Mouse (Mus musculus) MEL (cell line): ENCODE results near the gene Klhl30. TPM values are rescaled to one million over a fixed set of nuclear protein-coding genes. Genes with fewer than 3 reads are reported as not detected.

Experiments used
- DNase-seq: peaks from one replicate; pipeline ENCODE4 v3.0.0; 2011; ENCODE audit warnings: low read depth, low spot score
- H3K27ac ChIP-seq: 2 replicates; pipeline ENCODE4 v1.5.1; 2012; ENCODE audit warnings: low read depth, mild to moderate bottlenecking, control low read depth, low read length, moderate library complexity; ENCODE audit not compliant: control insufficient read depth
- H3K27me3 ChIP-seq, 2 experiments: fragments of 150-350 bp in 1 of 2; sonication (generic) in 1 of 2; 2 replicates each; pipeline ENCODE4 v1.6.1; 2012; ENCODE audit warnings: low read length in 2 of 2, mild to moderate bottlenecking in 2 of 2, improper control_type of control experiment in 1 of 2, moderate library complexity in 1 of 2; ENCODE audit not compliant: insufficient read depth in 2 of 2, control insufficient read depth in 1 of 2
- H3K36me3 ChIP-seq, 2 experiments: 2 replicates each; pipeline ENCODE4 v1.6.1; 2012 to 2014; ENCODE audit warnings: low read length in 2 of 2, improper control_type of control experiment in 1 of 2, inconsistent platforms in 1 of 2, mild to moderate bottlenecking in 1 of 2; ENCODE audit not compliant: insufficient read depth in 2 of 2, control insufficient read depth in 1 of 2
- H3K4me1 ChIP-seq, 2 experiments: fragments of 150-350 bp in 1 of 2; sonication (generic) in 1 of 2; 2 replicates each; pipeline ENCODE4 v1.6.1; 2012; ENCODE audit warnings: low read length in 2 of 2, improper control_type of control experiment in 1 of 2, mild to moderate bottlenecking in 1 of 2; ENCODE audit not compliant: insufficient read depth in 2 of 2, control insufficient read depth in 1 of 2
- H3K4me3 ChIP-seq, 2 experiments: fragments of 150-350 bp in 1 of 2; sonication (generic) in 1 of 2; 2 replicates each; pipeline ENCODE4 v1.5.1; 2012; ENCODE audit warnings: low read depth in 2 of 2, low read length in 2 of 2, mild to moderate bottlenecking in 2 of 2, moderate library complexity in 2 of 2, control low read depth in 1 of 2, improper control_type of control experiment in 1 of 2; ENCODE audit not compliant: control insufficient read depth in 1 of 2, insufficient read depth in 1 of 2
- H3K79me2 ChIP-seq: 2 replicates; pipeline ENCODE4 v1.6.1; 2012; ENCODE audit warnings: mild to moderate bottlenecking, low read length, moderate library complexity; ENCODE audit not compliant: control insufficient read depth, poor library complexity, insufficient read depth
- H3K9ac ChIP-seq: 2 replicates; pipeline ENCODE4 v1.6.1; 2012; ENCODE audit warnings: low read depth, mild to moderate bottlenecking, control low read depth, low read length, moderate library complexity; ENCODE audit not compliant: control insufficient read depth, poor library complexity, severe bottlenecking
- H3K9me3 ChIP-seq: fragments of 150-350 bp; sonication (generic); replicated peaks from 2 replicates; pipeline ENCODE4 v1.6.1; 2012; ENCODE audit warnings: mild to moderate bottlenecking, low read length, improper control_type of control experiment, moderate library complexity; ENCODE audit not compliant: insufficient read depth
- BHLHE40 ChIP-seq: IDR thresholded peaks from 2 replicates; pipeline ENCODE4 v1.6.1; 2012; ENCODE audit warnings: low read depth, mild to moderate bottlenecking, inconsistent platforms, low read length, improper control_type of control experiment, borderline replicate concordance
- CHD2 ChIP-seq: IDR thresholded peaks from 2 replicates; pipeline ENCODE4 v1.6.1; 2011; ENCODE audit warnings: low read length, improper control_type of control experiment
- CTCF ChIP-seq, 3 experiments: IDR thresholded peaks in 2 of 3; conservative IDR thresholded peaks in 1 of 3; 2 replicates each; pipeline ENCODE4 v1.5.1; 2011 to 2012; ENCODE audit warnings: low read length in 3 of 3, low read depth in 2 of 3, mild to moderate bottlenecking in 2 of 3, improper control_type of control experiment in 1 of 3, inconsistent platforms in 1 of 3, mixed read lengths in 1 of 3, moderate library complexity in 1 of 3; ENCODE audit not compliant: control insufficient read depth in 1 of 3, insufficient read depth in 1 of 3, poor library complexity in 1 of 3, severe bottlenecking in 1 of 3
- E2F4 ChIP-seq: IDR thresholded peaks from 2 replicates; pipeline ENCODE4 v1.6.1; 2011; ENCODE audit warnings: low read depth, low read length, improper control_type of control experiment, borderline replicate concordance
- ELF1 ChIP-seq: IDR thresholded peaks from 2 replicates; pipeline ENCODE4 v1.6.1; 2014; ENCODE audit warnings: low read depth, mild to moderate bottlenecking, inconsistent platforms, low read length, improper control_type of control experiment, moderate library complexity
- EP300 ChIP-seq, 2 experiments: IDR thresholded peaks; 2 replicates each; pipeline ENCODE4 v1.6.1; 2011; ENCODE audit warnings: improper control_type of control experiment in 2 of 2, low read length in 2 of 2, low read depth in 1 of 2, mild to moderate bottlenecking in 1 of 2
- GATA1 ChIP-seq: IDR thresholded peaks from 2 replicates; pipeline ENCODE4 v1.6.1; 2011; ENCODE audit warnings: low read depth, low read length, improper control_type of control experiment
- HCFC1 ChIP-seq: IDR thresholded peaks from 2 replicates; pipeline ENCODE4 v1.6.1; 2012; ENCODE audit warnings: low read depth, mild to moderate bottlenecking, inconsistent platforms, low read length, improper control_type of control experiment, moderate library complexity
- JUND ChIP-seq: IDR thresholded peaks from 2 replicates; pipeline ENCODE4 v1.6.1; 2011; ENCODE audit warnings: low read depth, mild to moderate bottlenecking, improper control_type of control experiment, low read length
- KAT2A ChIP-seq: conservative IDR thresholded peaks from 2 replicates; pipeline ENCODE4 v1.6.1; 2012; ENCODE audit warnings: low read depth, low read length, improper control_type of control experiment, inconsistent platforms
- MAFK ChIP-seq: IDR thresholded peaks from 2 replicates; pipeline ENCODE4 v1.6.1; 2011; ENCODE audit warnings: low read depth, mild to moderate bottlenecking, low read length, improper control_type of control experiment, borderline replicate concordance
- MAX ChIP-seq: IDR thresholded peaks from 2 replicates; pipeline ENCODE4 v1.6.1; 2011; ENCODE audit warnings: low read length, improper control_type of control experiment
- MAZ ChIP-seq: IDR thresholded peaks from 2 replicates; pipeline ENCODE4 v1.6.1; 2012; ENCODE audit warnings: low read depth, mild to moderate bottlenecking, inconsistent platforms, low read length, improper control_type of control experiment
- MXI1 ChIP-seq: IDR thresholded peaks from 2 replicates; pipeline ENCODE4 v1.6.1; 2011; ENCODE audit warnings: mild to moderate bottlenecking, low read depth, low read length, improper control_type of control experiment
- NELFE ChIP-seq: IDR thresholded peaks from 2 replicates; pipeline ENCODE4 v1.6.1; 2011; ENCODE audit warnings: low read depth, low read length, improper control_type of control experiment
- NRF1 ChIP-seq: IDR thresholded peaks from 2 replicates; pipeline ENCODE4 v1.6.1; 2014; ENCODE audit warnings: low read depth, mild to moderate bottlenecking, inconsistent platforms, low read length, improper control_type of control experiment, moderate library complexity; ENCODE audit not compliant: poor library complexity, insufficient read depth, severe bottlenecking
- POLR2A ChIP-seq, 2 experiments: IDR thresholded peaks; 2 replicates each; pipeline ENCODE4 v1.6.1; 2011 to 2012; ENCODE audit warnings: low read length in 2 of 2, mild to moderate bottlenecking in 2 of 2, control low read depth in 1 of 2, improper control_type of control experiment in 1 of 2, low read depth in 1 of 2, moderate library complexity in 1 of 2; ENCODE audit not compliant: control insufficient read depth in 1 of 2, insufficient read depth in 1 of 2, poor library complexity in 1 of 2
- POLR2AphosphoS2 ChIP-seq: IDR thresholded peaks from 2 replicates; pipeline ENCODE4 v1.6.1; 2011; ENCODE audit warnings: low read length, improper control_type of control experiment
- POLR2AphosphoS5 ChIP-seq: IDR thresholded peaks from 2 replicates; pipeline ENCODE4 v1.6.1; 2012; ENCODE audit warnings: low read depth, borderline replicate concordance, mild to moderate bottlenecking, inconsistent platforms, low read length, moderate library complexity, mixed read lengths
- RAD21 ChIP-seq: IDR thresholded peaks from 2 replicates; pipeline ENCODE4 v1.6.1; 2011; ENCODE audit warnings: mild to moderate bottlenecking, low read depth, low read length, improper control_type of control experiment
- SIN3A ChIP-seq: IDR thresholded peaks from 2 replicates; pipeline ENCODE4 v1.6.1; 2012; ENCODE audit warnings: low read length, improper control_type of control experiment, inconsistent platforms
- TAL1 ChIP-seq: IDR thresholded peaks from 2 replicates; pipeline ENCODE4 v1.6.1; 2012; ENCODE audit warnings: mild to moderate bottlenecking, inconsistent platforms, low read length, moderate library complexity, mixed read lengths
- TBP ChIP-seq: IDR thresholded peaks from 2 replicates; pipeline ENCODE4 v1.8.0; 2011; ENCODE audit warnings: low read depth, low read length, improper control_type of control experiment
- TCF12 ChIP-seq: IDR thresholded peaks from 2 replicates; pipeline ENCODE4 v1.6.1; 2014; ENCODE audit warnings: low read depth, mild to moderate bottlenecking, inconsistent platforms, low read length, improper control_type of control experiment, moderate library complexity
- ZMIZ1 ChIP-seq: IDR thresholded peaks from 2 replicates; pipeline ENCODE4 v1.6.1; 2012; ENCODE audit warnings: low read depth, mild to moderate bottlenecking, inconsistent platforms, low read length, improper control_type of control experiment, moderate library complexity
- polyA plus RNA-seq, 2 experiments: library from polyadenylated mRNA; stranded (reverse) in 1 of 2; unstranded in 1 of 2; fragments of >175 nt in 1 of 2; fragments of >200 nt in 1 of 2; gene quantifications; 2 replicates each; pipeline versions ENCODE4 v1.2.1 to v1.2.4; 2012; ENCODE audit warnings: low replicate concordance in 2 of 2, low read depth in 1 of 2; ENCODE audit not compliant: insufficient read length in 2 of 2, insufficient read depth in 1 of 2, missing spikeins in 1 of 2
- total RNA-seq: library from RNA; depleted of rRNA; stranded (reverse); fragments of 300-350 nt; gene quantifications from 2 replicates; pipeline ENCODE4 v1.2.3, GENCODE M21; 2012

Klhl30 gene
- total and polyA plus RNA-seq, 3 experiments = not detected

GRCm38 (mm10) chr1:91321760-91322438 lies 28.9 kb upstream of the Klhl30 start, which contains the start of gene Espnl:
Espnl (plus strand) TSS chr1:91322075.
- Histone ChIP-seq H3K79me2 (no peaks in the 10 kb centered on the region), H3K36me3 (peaks cover 0 to 3% of the 10 kb centered on the region in 2 experiments; a peak in 2 of 4 replicates), H3K27me3 (no peaks in the 10 kb centered on the region), H3K9ac (peak within 1 kb of the TSS; percentile 56), H3K27ac (peak within 1 kb of the TSS; percentile 33), H3K9me3 (no peaks in the 10 kb centered on the region), H3K4me3 (peak within 1 kb of the TSS; percentile 22 to 37; a peak in 3 of 4 replicates), H3K4me1 (peaks cover 2 to 15% of the 10 kb centered on the region in 2 experiments)
- TF ChIP-seq EP300 (IDR thresholded peaks at IDR 0.05; ENCODE audit: low read depth in 1 of 2, low read length in 2 of 2) = peak in 1 of 2 experiments; percentile 47; a peak in 1 of 4 replicates
- no peak for TF ChIP-seq BHLHE40
- TF ChIP-seq MAX = no peak
- peak; percentile 55 for TF ChIP-seq GATA1
- TF ChIP-seq TAL1 = peak; percentile 34
- no peak; the same call in 1 of the 2 replicates for TF ChIP-seq ZMIZ1
- peak; percentile 33; the same call in 1 of the 2 replicates for TF ChIP-seq NELFE
- TF ChIP-seq E2F4 = no peak
- 0 out of 2 replicates have a peak, but pooled peaks have one; percentile 30 for TF ChIP-seq TCF12
- peak in 1 of 2 experiments; percentile 24; a peak in 1 of 4 replicates for TF ChIP-seq POLR2A (IDR thresholded peaks at IDR 0.05; ENCODE audit: control insufficient read depth in 1 of 2, insufficient read depth in 1 of 2, low read depth in 1 of 2, low read length in 2 of 2, poor library complexity in 1 of 2)
- TF ChIP-seq JUND = no peak
- no peak for TF ChIP-seq POLR2AphosphoS5
- peak; percentile 75 for TF ChIP-seq ELF1
- 0 out of 2 replicates have a peak, but pooled peaks have one; percentile 34 for TF ChIP-seq MAZ
- no peak for TF ChIP-seq RAD21
- TF ChIP-seq TBP = 0 out of 2 replicates have a peak, but pooled peaks have one; percentile 19
- TF ChIP-seq CTCF (IDR thresholded peaks at IDR 0.05 in 2 of 3, conservative IDR thresholded peaks at IDR 0.05 in 1 of 3; ENCODE audit: control insufficient read depth in 1 of 3, insufficient read depth in 1 of 3, low read depth in 2 of 3, low read length in 3 of 3, poor library complexity in 1 of 3, severe bottlenecking in 1 of 3) = no peak
- TF ChIP-seq HCFC1 = peak; percentile 35; the same call in 1 of the 2 replicates
- no peak for TF ChIP-seq NRF1
- TF ChIP-seq SIN3A = peak; percentile 52; the same call in 1 of the 2 replicates
- no peak for TF ChIP-seq MAFK
- TF ChIP-seq KAT2A = no peak
- no peak for TF ChIP-seq CHD2
- peak; percentile 86 for TF ChIP-seq POLR2AphosphoS2
- 0 out of 2 replicates have a peak, but pooled peaks have one; percentile 45 for TF ChIP-seq MXI1
- DNase-seq = peak; percentile 86
